Mouse (Mus musculus) bone marrow macrophage, adult 2 months (primary cell): ENCODE results near the gene Hist1h2ak.
"Not testable (repeated sequence)": the region's sequence is repeated elsewhere in the genome, so short reads cannot be mapped to it uniquely, and the experiment has no call there.

Source experiments
- CTCF ChIP-seq: IDR thresholded peaks from 2 replicates; pipeline ENCODE4 v1.5.1; 2012; ENCODE audit warnings: low read depth, mild to moderate bottlenecking, low read length, moderate library complexity
- POLR2A ChIP-seq: IDR thresholded peaks from 2 replicates; pipeline ENCODE4 v1.6.1; 2012; ENCODE audit warnings: mild to moderate bottlenecking, low read depth, low read length, borderline replicate concordance

- 0 out of 2 replicates have a peak, but pooled peaks have one; percentile 54 for TF ChIP-seq POLR2A
- not testable (repeated sequence) for TF ChIP-seq CTCF
Measured at GRCm38 (mm10) chr13:21753524-21754285, at the start of gene Hist1h2ak, which contains the start of gene Hist1h2bn.
